Mouse (Mus musculus): ENCODE measurements at regions not wholly inside any gene's neighbourhood (a gene's known extent, or its start where the extent isn't known, plus 50 kb on each side); places are given as distances from the start of the nearest gene placed in this dataset.
A peak's percentile ranks its signal among the peaks of the same experiment; 100 is the strongest.

DNA sequence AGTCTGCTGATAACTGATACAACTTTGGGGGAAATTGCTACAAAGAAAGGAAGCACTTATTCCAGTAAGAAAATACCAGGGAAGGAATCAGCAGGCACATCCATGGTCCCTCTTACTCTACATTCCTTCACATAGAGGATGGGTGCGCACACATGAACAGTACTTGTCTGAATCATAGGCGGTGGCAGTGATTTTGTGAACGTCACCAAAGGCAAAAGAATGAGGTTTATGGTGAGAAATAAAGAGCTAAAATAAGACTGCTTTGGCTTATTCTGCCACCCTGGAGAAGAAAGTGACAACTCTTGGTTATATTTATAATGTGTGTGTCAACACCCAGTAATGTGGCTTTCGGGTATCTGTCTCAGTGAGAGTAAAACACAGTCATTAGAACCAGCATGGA lies 59.9 kb upstream of the Ccdc80 start:
- DNase-seq = peak; percentile 27

DNA sequence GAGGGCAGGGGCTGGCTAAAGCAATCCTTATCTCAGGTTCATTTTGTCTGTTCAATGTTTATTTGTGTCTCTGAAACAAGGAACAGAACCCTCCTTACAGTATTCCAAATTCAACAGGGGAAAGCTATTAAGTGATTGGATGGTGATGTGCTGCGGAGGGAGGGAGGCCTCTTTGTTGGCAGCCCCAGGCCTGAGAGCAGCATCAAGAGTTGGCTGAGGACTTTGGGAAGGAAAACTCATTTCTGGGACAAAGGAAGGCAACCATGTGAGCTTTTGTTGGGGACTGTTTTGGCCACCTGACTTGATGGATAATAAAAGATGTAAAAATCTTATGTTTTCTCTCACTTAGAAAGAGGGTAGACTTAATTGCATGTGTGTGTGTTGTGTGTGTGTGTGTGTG lies 58.8 kb upstream of the Ccdc80 start:
- peak; percentile 96 for DNase-seq

DNA sequence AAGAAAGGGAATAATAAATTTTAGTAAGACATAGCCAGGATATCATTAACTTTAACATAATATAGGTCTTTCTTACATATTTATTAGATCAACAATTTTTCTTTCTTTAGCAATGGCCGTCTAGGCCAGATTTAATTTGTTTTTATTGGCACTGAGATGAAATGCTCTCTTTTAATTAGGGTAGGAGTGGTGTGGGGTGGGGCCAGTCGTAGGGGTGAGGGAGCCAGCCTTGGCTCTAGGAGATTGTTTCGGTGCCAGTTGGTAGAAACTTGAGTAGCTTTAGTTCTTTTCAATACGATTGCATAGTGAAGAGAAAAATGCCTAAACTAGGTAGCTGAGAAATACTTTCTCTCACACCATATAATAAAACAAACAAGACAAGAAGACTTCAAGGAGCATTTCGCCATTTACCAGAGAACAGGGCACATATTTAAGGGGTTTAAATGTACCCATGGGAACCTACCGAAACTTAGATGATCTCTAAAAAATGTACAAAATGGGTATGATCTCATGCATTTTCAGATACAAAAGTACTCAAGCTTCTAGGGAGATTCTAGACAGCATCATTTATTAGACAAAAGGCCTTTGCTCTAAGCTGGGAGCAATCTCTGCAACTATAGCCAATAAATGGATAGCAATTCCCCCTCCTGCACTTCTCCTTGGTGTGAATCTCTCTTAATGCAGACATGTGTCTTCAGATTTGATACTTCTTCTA lies 56.2 kb upstream of the Ccdc80 start:
- peak; percentile 91 for DNase-seq

- peak; percentile 76 for DNase-seq
These were observed 55.7 kb upstream of the Ccdc80 start for GRCm38 (mm10) chr16:45037521-45037888.

DNA sequence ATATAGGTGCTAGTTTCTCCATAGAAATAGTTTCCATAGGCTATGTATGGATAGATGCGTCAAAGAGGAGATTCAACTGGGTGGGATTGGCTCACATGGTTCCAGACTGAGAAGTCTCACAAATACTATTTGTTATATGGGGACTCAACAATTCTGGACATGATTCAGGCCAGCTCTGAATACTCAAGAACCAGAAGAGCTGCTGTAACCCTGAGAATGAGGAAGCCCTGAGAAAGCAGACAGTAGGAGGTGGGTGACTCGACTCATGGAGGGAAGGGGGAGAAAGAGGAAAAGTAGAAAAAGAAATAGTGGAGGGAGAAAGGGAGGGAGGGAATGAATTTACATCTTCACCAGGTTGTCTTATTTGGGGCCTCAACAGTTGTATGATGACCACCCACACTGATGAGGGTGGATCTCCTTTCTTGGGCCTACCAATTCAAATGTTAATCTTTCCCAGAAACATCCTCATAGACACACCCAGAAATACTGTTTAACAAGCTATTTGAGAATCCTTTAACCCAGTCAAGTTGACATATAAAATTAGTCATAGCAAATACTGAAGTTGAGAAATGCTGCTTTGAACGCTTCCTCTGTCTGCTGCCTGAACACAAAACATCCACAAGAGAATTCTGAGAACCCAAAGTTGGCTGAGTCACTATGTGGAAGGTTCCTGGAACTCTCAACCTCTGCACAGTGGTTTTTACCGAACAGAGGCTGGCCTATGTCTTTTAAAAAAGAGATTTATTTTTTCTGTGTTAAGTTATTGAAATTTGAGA lies 54.8 kb upstream of the Ccdc80 start:
- peak; percentile 78 for DNase-seq
